Mouse (Mus musculus): ENCODE data around the gene BC025446. TPM values are rescaled to one million over a fixed set of nuclear protein-coding genes. Genes with fewer than 3 reads are reported as not detected.

Gene BC025446
- total RNA-seq, 2 experiments from 2014 or later, result not detected

DNA sequence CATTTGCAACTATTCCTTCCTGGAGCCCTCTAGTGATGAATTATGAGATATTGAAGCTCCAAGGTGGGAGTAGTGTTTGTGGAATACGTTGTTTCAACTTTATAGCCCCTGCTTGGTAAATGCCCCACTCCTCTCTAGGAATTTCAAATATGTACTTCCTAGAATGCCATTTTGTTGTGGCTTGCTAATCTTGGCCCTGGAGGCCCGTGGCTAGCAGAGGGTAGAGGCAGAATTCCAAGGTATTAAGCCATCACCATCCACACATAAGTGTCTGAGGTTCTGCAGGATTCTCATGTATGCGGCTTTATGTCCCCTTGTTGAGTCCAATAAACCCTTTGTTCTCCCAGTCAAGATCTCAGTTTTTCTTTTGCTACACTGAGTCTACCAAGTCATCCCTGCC is 55.7 kb downstream of the BC025446 start:
- intact Hi-C loops (cut with DNase I), result no loop called here
- no peak for DNase-seq (ENCODE audit: low spot score in 2 of 2)

Other genes with a start within 250 kb of the BC025446 start
- not detected for gene Ly6i, start 232.9 kb upstream of the BC025446 start, total RNA-seq (2021)
- gene Ly6a, start 218.3 kb upstream of the BC025446 start, total RNA-seq (2021), result 10 to 100 TPM; 26.8 to 29.8 TPM
- gene Ly6c1, start 167.5 kb upstream of the BC025446 start, total RNA-seq (2021), result 10 to 100 TPM; 66.7 to 78.3 TPM
- gene Ly6c2, start 104.4 kb upstream of the BC025446 start, total RNA-seq (2021), result 1 to 10 TPM; 2.4 to 5.6 TPM
- gene Ly6g, start 61.1 kb upstream of the BC025446 start, total RNA-seq (2021), result not detected
- not detected for gene Ly6f, start 52.0 kb downstream of the BC025446 start, total RNA-seq (2021)

Data from left cerebral cortex, postnatal 36 days (tissue).